9 mouse cellular contexts compared by ENCODE assay signal in the genomic region with DNA sequence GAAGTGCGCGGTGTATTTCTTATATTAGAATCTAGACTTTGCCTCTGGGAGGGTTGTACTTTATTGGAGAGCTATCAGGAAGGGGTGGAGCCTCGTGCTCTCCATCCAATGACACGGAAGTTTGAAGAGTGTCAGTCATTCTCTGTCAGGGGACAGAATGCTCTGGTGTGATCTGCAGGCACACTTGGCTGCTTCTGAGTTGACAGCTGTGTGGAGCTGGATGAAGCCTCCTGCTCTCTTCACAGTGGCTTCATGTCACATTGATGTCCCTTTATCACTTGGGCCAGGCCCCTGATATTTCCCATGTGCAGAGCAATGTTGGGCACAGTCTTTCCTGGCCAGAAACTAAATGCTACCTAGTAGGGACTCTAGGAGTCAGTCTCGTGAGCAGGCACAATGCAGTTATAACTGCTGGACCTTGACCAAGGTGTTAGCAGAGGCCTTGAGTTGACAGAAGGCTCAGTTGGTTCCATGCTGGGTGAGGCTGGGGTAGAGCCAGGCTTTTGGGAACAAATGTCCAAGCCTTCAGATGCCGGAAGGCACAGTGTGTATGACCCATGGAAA. TPM values are rescaled to one million over a fixed set of nuclear protein-coding genes. Genes with fewer than 3 reads are reported as not detected.
DNase-seq lines count a peak whose midpoint lies in the region; ATAC-seq lines count a peak whose summit lies in the region.
"Had no signal": no experiment of that assay in that cellular context is flagged by ENCODE, and none has a peak within 500 bp of the region (broad histone marks: within the 10 kb centered on the region; RNA-seq: fewer than 3 reads in every experiment).

No protein-coding gene starts in this region.

- H3K4me3 ChIP-seq in heart, embryonic 15.5 days = no peak overlapping the region
- no peak overlapping the region for H3K4me3 ChIP-seq in heart, embryonic 11.5 days (ENCODE audit: low read depth, low read length)
- H3K4me3 ChIP-seq in hindbrain, embryonic 11.5 days (ENCODE audit: low read depth, low read length) = no peak overlapping the region
- H3K4me3 ChIP-seq in midbrain, embryonic 12.5 days = no peak overlapping the region

- 0 out of 2 replicates have a peak, but pooled peaks have one; percentile 12 for ATAC-seq in heart, embryonic 15.5 days (replicated peaks; ENCODE audit: insufficient number of reproducible peaks, insufficient read depth, low FRiP score, low read depth)
- ATAC-seq in heart, embryonic 11.5 days (replicated peaks; ENCODE audit: insufficient number of reproducible peaks, low FRiP score, low TSS enrichment) = no peak
- ATAC-seq in hindbrain, embryonic 11.5 days (ENCODE audit: low FRiP score) = no peak; the same call in 1 of the 2 replicates
- ATAC-seq in midbrain, embryonic 12.5 days (ENCODE audit: low FRiP score, low read depth) = no peak

- no peaks in the 10 kb centered on the region for H3K9me3 ChIP-seq in heart, embryonic 15.5 days (replicated peaks)
- no peaks in the 10 kb centered on the region for H3K9me3 ChIP-seq in heart, embryonic 11.5 days (replicated peaks; ENCODE audit: control insufficient read depth, low read length)
- no peaks in the 10 kb centered on the region for H3K9me3 ChIP-seq in hindbrain, embryonic 11.5 days (ENCODE audit: control insufficient read depth, low read length)
- no peaks in the 10 kb centered on the region for H3K9me3 ChIP-seq in midbrain, embryonic 12.5 days

- no peak overlapping the region for H3K4me2 ChIP-seq in heart, embryonic 15.5 days
- no peak overlapping the region for H3K4me2 ChIP-seq in heart, embryonic 11.5 days
- no peak overlapping the region for H3K4me2 ChIP-seq in hindbrain, embryonic 11.5 days (replicated peaks; ENCODE audit: low read depth, low read length)
- H3K4me2 ChIP-seq in midbrain, embryonic 12.5 days (replicated peaks) = no peak overlapping the region

- H3K4me1 ChIP-seq in heart, embryonic 15.5 days (replicated peaks) = peaks cover 19% of the 10 kb centered on the region
- H3K4me1 ChIP-seq in heart, embryonic 11.5 days (ENCODE audit: control insufficient read depth, insufficient read depth, low read length) = peaks cover 19% of the 10 kb centered on the region
- H3K4me1 ChIP-seq in hindbrain, embryonic 11.5 days (replicated peaks; ENCODE audit: control insufficient read depth, insufficient read depth, low read length) = peaks cover 26% of the 10 kb centered on the region
- H3K4me1 ChIP-seq in midbrain, embryonic 12.5 days = peaks cover 86% of the 10 kb centered on the region

- no peaks in the 10 kb centered on the region for H3K27me3 ChIP-seq in heart, embryonic 15.5 days
- H3K27me3 ChIP-seq in heart, embryonic 11.5 days (ENCODE audit: control insufficient read depth, insufficient read depth, low read length) = no peaks in the 10 kb centered on the region
- no peaks in the 10 kb centered on the region for H3K27me3 ChIP-seq in hindbrain, embryonic 11.5 days (ENCODE audit: control insufficient read depth, insufficient read depth, low read length)
- peaks cover 8% of the 10 kb centered on the region; the same call in 1 of the 2 replicates for H3K27me3 ChIP-seq in midbrain, embryonic 12.5 days

- DNase-seq in cerebellum, adult 18-20 months = peak; percentile 50 to 64
- DNase-seq in hindbrain, embryonic 11.5 days (ENCODE audit: low spot score) = peak; percentile 31
- no peak for DNase-seq in ovary, adult 18-20 months (ENCODE audit: low spot score)
- DNase-seq in urinary bladder, adult 2 months (ENCODE audit: low spot score) = no peak
- DNase-seq in kidney, adult 8-10 months = no peak

- peak overlapping the region; percentile 28; the same call in 1 of the 2 replicates for H3K27ac ChIP-seq in heart, embryonic 15.5 days
- no peak overlapping the region for H3K27ac ChIP-seq in heart, embryonic 11.5 days (ENCODE audit: low read depth, low read length)
- H3K27ac ChIP-seq in hindbrain, embryonic 11.5 days (ENCODE audit: low read depth, low read length) = peak overlapping the region; percentile 37; the same call in 1 of the 2 replicates
- H3K27ac ChIP-seq in midbrain, embryonic 12.5 days (replicated peaks) = peak overlapping the region; percentile 40
- H3K27ac ChIP-seq: liver, embryonic 14.5 days had no signal

- no peak overlapping the region for H3K9ac ChIP-seq in heart, embryonic 15.5 days
- no peak overlapping the region for H3K9ac ChIP-seq in heart, embryonic 11.5 days (ENCODE audit: low read depth, low read length)
- no peak overlapping the region for H3K9ac ChIP-seq in hindbrain, embryonic 11.5 days (ENCODE audit: low read depth, low read length)
- H3K9ac ChIP-seq in midbrain, embryonic 12.5 days (replicated peaks) = no peak overlapping the region
- H3K9ac ChIP-seq: liver, embryonic 14.5 days had no signal

- peaks cover 7% of the 10 kb centered on the region; the same call in 1 of the 2 replicates for H3K36me3 ChIP-seq in heart, embryonic 15.5 days
- no peaks in the 10 kb centered on the region; the same call in 1 of the 2 replicates for H3K36me3 ChIP-seq in heart, embryonic 11.5 days (ENCODE audit: control insufficient read depth, insufficient read depth, low read length)
- H3K36me3 ChIP-seq in hindbrain, embryonic 11.5 days (ENCODE audit: control insufficient read depth, insufficient read depth, low read length) = no peaks in the 10 kb centered on the region
- H3K36me3 ChIP-seq in midbrain, embryonic 12.5 days = peaks cover 8% of the 10 kb centered on the region

- WGBS in heart, embryonic 15.5 days = 63% methylated on average over 6 of the region's 6 CpGs
- 64% methylated on average over 6 of the region's 6 CpGs for WGBS in heart, embryonic 11.5 days (ENCODE audit: insufficient replicate concordance)
- 61% methylated on average over 6 of the region's 6 CpGs for WGBS in hindbrain, embryonic 11.5 days
- WGBS in midbrain, embryonic 12.5 days = 58% methylated on average over 6 of the region's 6 CpGs

RNA-seq across cellular contexts. Expression of a gene that starts 12.6 kb away (rescaled TPM):
- 3.8 and 4.0 TPM in 2 replicates for polyA plus RNA-seq in heart, embryonic 15.5 days (2015; fragmentation: Nextera tagmentation; extraction: Ambion mirVana)
- polyA plus RNA-seq in heart, embryonic 11.5 days (2014; fragmentation: Nextera tagmentation; extraction: Ambion mirVana) = 5.4 and 6.3 TPM in 2 replicates
- polyA plus RNA-seq in hindbrain, embryonic 11.5 days (2014; fragmentation: Nextera tagmentation; extraction: Ambion mirVana) = 34.8 and 45.9 TPM in 2 replicates
- 21.9 and 22.0 TPM in 2 replicates for polyA plus RNA-seq in midbrain, embryonic 12.5 days (2016; fragmentation: Nextera tagmentation; extraction: Ambion mirVana)
- polyA plus RNA-seq in urinary bladder, adult 2 months (2012; rRNA removed) = 7.4 and 9.3 TPM in 2 replicates

RNA-seq across cellular contexts. Expression of a gene that starts 55.3 kb away (rescaled TPM):
- polyA plus RNA-seq in heart, embryonic 15.5 days (2015; fragmentation: Nextera tagmentation; extraction: Ambion mirVana) = 35.1 and 46.6 TPM in 2 replicates
- 31.5 and 32.3 TPM in 2 replicates for polyA plus RNA-seq in heart, embryonic 11.5 days (2014; fragmentation: Nextera tagmentation; extraction: Ambion mirVana)
- polyA plus RNA-seq in hindbrain, embryonic 11.5 days (2014; fragmentation: Nextera tagmentation; extraction: Ambion mirVana) = 26.6 and 28.7 TPM in 2 replicates
- polyA plus RNA-seq in midbrain, embryonic 12.5 days (2016; fragmentation: Nextera tagmentation; extraction: Ambion mirVana) = 23.8 and 24.2 TPM in 2 replicates
- polyA plus RNA-seq in urinary bladder, adult 2 months (2012; rRNA removed) = 99.2 and 113 TPM in 2 replicates

Comparison
In these comparisons a context has a peak if more than half of its experiments do, and no peak if none do; other contexts are left out.
1. DNase-seq: peak in cerebellum, adult 18-20 months (2 of 2) and hindbrain, embryonic 11.5 days (single experiment); none in ovary, adult 18-20 months (single experiment), urinary bladder, adult 2 months (single experiment) and kidney, adult 8-10 months (0 of 2).